Mouse (Mus musculus): ENCODE measurements around the gene Paox.
A peak's percentile ranks its signal among the peaks of the same experiment; 100 is the strongest.
"Not testable (repeated sequence)": the region's sequence is repeated elsewhere in the genome, so short reads cannot be mapped to it uniquely, and the experiment has no call there.

The Paox gene

DNA sequence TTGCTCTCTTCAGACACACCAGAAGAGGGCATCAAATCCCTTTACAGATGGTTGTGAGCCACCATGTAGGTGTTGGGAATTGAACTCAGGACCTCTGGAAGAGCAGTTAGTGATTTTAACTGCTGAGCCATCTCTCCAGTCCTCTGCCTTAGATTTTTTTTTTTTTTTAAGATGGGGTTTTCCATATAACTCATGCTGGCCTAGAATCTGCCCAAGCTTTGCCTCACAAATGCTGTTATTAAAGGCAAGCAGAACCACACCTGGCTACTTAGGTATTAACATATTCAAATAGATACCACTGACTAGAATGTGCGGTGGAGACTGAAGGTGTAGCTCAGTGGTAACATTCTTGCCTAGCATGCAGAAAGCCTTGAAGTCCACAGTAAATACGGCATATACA is 4.9 kb downstream of the Paox start:
- no peak for DNase-seq (ENCODE audit: low spot score in 2 of 2)

GRCm38 (mm10) chr7:140121338-140121910 is 5.8 kb downstream of the Paox start:
- DNase-seq (ENCODE audit: low spot score in 2 of 2), result peak in 1 of 2 experiments; percentile 25

DNA sequence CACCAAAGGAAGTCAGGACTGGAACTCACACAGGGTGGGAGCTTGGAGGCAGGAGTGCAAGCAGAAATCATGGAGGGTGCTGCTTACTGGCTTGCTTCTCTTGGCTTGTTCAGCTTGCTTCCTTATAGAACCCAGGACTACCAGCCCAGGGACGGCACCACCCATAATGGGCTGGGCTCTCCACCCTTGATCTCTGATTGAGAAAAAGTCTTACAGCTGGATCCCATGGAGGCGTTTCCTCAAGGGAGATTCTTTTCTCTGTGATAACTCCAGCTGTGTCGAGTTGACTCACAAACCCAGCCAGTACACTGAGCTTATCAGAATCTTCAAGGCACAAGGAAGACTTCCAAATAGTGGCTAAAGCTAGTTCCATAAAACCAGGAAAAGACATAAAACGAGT is 7.2 kb downstream of the Paox start:
- no peak for DNase-seq (ENCODE audit: low spot score in 2 of 2)

GRCm38 (mm10) chr7:140124382-140124781 is 8.8 kb downstream of the Paox start:
- no peak for DNase-seq (ENCODE audit: low spot score in 2 of 2)

DNA sequence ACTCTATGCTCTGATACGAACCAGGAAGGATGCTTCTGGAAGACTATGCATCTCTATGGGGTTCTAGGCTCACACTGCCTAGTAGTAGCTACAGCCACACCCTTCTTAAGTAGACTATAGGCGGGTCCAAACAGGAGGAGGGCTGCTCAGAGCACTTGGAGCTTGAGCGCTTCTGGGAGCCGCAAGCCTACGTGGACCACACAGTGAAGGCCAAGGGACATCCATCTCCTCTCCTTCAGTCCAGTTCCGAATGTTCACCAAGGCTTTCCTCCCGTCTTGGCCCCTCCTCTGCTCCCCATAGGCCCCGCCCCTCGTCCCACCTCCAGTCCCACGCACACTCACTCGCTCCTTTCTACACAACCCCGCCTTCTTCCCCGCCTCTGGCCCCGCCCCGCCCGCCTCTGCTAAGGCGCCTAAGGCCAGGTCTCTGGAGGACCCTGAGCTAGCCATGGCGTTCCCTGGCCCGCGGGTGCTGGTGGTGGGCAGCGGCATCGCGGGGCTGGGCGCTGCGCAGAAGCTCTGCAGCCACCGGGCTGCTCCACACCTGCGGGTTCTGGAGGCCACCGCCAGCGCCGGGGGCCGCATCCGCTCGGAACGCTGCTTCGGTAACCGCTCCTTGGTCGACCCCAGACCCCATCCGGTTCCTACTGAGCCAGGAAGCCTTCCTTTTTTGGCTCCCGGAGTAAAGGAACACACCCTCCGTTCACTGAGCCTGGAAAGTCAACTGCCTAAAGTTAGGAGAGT is 9.9 kb downstream of the Paox start:
- peak; percentile 94 for DNase-seq (ENCODE audit: low spot score in 2 of 2)

- no peak for DNase-seq (ENCODE audit: low spot score in 2 of 2)
These were observed 10.4 kb downstream of the Paox start for GRCm38 (mm10) chr7:140126022-140126350.

- DNase-seq (ENCODE audit: low spot score in 2 of 2), result no peak
These were observed 11.3 kb downstream of the Paox start for GRCm38 (mm10) chr7:140126934-140127333.

- DNase-seq (ENCODE audit: low spot score in 2 of 2), result no peak
These were observed 12.3 kb downstream of the Paox start for GRCm38 (mm10) chr7:140127911-140128310.

DNA sequence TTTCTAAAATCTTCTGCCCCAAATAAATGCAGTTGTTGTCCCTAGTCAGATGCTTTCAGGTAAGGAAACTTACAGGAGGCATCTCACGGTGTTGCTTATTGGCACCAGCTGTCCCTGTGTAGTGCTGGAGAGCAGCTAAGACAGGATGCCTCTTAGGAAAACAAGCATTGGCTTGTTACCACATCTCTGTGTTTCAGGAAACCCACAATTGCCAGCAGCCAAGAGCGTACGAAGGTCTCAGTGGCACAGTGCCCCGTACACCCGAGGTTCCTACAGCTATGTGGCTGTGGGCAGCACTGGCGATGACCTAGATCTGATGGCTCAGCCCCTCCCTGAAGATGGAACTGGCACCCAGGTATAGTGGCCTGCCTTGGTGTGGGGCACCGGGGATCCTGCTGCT is 16.6 kb downstream of the Paox start:
- DNase-seq (ENCODE audit: low spot score in 2 of 2), result not testable (repeated sequence)

- not testable (repeated sequence) for DNase-seq (ENCODE audit: low spot score in 2 of 2)
These were observed 18.4 kb downstream of the Paox start for GRCm38 (mm10) chr7:140134033-140134432.

- DNase-seq (ENCODE audit: low spot score in 2 of 2), result peak in 1 of 2 experiments; percentile 60
These were observed 19.6 kb downstream of the Paox start for GRCm38 (mm10) chr7:140135106-140135770.

- peak; percentile 91 to 95 for DNase-seq (ENCODE audit: low spot score in 2 of 2)
These were observed 21.8 kb downstream of the Paox start, which contains the start of gene Mtg1 for GRCm38 (mm10) chr7:140137135-140138020. Mtg1 (plus strand) TSS chr7:140137564.

DNA sequence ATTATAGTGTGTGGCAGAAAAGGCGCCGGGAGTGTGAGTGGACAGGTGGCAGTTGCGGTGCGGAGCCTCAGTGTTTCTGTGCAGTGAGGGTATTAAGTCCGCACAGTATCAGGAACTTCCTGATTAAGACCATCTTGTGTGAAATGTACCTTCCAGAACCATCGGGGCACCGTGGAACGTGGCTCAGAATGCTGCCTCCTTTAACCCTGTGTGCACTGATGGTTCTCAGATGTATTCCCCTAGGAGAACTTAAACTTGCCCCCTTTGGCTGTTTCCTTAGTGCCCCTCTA is 22.4 kb downstream of the Paox start:
- no peak for DNase-seq (ENCODE audit: low spot score in 2 of 2)

DNA sequence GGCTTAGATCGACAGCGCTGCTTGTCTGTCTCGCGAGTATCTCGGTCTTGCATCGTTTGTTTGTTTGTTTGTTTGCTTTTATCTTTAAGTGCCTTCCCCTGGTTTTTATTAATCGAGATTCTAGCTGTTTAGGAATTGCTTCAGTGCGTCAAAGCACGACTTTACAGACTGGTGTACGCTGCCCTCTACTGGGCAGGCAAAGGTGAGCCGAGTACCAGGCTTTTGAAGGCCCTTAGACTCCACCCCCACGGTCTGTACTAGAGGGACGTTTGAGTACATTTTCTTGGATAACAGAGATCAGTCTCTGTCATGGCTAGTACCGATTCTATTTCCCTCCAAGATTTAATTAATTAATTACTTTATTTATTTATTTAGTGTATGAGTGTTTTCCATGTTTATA is 25.8 kb downstream of the Paox start:
- peak in 1 of 2 experiments; percentile 53 for DNase-seq (ENCODE audit: low spot score in 2 of 2)

- no peak for DNase-seq (ENCODE audit: low spot score in 2 of 2)
These were observed 29.0 kb downstream of the Paox start for GRCm38 (mm10) chr7:140144550-140144949.

- no peak for DNase-seq (ENCODE audit: low spot score in 2 of 2)
These were observed 37.8 kb downstream of the Paox start for GRCm38 (mm10) chr7:140153383-140153782.

DNA sequence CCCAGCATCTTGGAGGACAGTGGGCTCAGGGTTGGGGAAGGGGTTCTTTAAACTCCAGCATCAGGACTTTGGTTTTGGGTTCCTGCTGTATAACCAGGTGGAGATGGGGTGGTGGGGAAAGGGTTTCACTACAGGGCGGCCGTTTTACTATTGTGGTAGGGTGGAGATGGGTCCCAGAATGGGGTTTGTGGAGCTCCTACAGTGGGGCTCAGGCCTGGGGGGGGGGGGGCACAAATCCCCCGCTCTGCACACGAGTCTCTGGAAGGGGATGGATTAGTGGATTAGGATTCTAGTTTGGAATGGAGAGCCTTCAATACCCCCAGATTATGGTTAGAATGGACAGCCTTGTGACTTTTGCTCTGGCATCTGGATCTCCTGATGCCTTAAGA is 38.2 kb downstream of the Paox start:
- DNase-seq (ENCODE audit: low spot score in 2 of 2), result no peak

GRCm38 (mm10) chr7:140154218-140154927 is 38.8 kb downstream of the Paox start, which contains the start of gene Sprn:
Sprn (minus strand) TSS chr7:140154877.
- DNase-seq (ENCODE audit: low spot score in 2 of 2), result no peak

GRCm38 (mm10) chr7:140160363-140160762 is 44.8 kb downstream of the Paox start:
- DNase-seq (ENCODE audit: low spot score in 2 of 2), result no peak

DNA sequence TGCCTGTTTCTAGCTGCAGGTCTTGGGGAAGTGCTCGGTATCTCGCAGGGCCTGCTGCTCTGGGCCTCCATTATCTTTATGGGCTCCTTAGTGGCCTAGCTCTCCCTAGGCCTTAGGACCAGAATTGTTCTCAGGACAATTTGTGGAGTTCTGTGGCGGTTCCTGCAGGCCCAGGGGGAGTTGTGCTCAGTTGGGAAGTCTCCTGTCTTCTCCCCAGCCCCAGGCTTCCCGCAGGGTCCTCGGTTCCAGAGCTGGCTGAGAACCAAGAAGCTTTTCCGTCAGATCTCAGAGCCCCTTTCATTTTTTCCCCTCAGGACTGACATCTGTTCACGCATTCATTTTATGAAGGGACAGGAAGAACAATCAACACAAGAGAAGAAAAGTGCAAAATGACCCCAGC is 49.1 kb downstream of the Paox start, which contains the start of gene Olfr522:
Olfr522 (minus strand) TSS at position 101 of the 400 bp plus-strand sequence.
- no peak for DNase-seq (ENCODE audit: low spot score in 2 of 2)

- no peak for DNase-seq (ENCODE audit: low spot score in 2 of 2)
These were observed 52.4 kb downstream of the Paox start for GRCm38 (mm10) chr7:140167950-140168349.
